Mouse (Mus musculus): ENCODE results near the gene Gm3476.
"Not testable (repeated sequence)": the region's sequence is repeated elsewhere in the genome, so short reads cannot be mapped to it uniquely, and the experiment has no call there.

The Gm3476 gene

GRCm38 (mm10) chr14:6125707-6126106 is at the start of gene Gm3476:
TSS of gene Gm3476 (minus strand) at chr14:6125807.
- DNase-seq: not testable (repeated sequence)

DNA sequence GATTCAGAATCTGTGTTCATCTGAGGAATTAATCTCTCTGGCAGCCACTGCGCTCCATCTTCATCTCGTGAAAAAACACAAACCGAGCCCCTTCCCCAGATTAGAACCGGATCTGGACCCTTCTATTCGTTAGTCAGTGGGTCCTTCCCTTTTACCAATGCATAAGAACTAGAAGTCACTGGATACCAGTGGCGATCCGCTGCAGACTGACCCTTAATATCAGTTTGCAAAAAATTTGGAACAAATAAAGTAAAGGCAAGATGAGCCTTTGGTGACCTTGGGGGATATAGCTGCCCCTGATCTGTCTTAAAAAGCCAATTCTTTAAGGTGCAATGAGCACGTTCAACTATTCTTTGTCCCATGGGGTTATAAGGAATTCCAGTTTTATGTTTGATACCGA is 37.9 kb upstream of the Gm3476 start:
- DNase-seq: not testable (repeated sequence)

GRCm38 (mm10) chr14:6161085-6161484 is 35.5 kb upstream of the Gm3476 start:
- peak in 1 of 2 experiments; percentile 1 for DNase-seq

- DNase-seq: peak; percentile 58 to 73
Measured at GRCm38 (mm10) chr14:6108272-6108925, 17.2 kb downstream of the Gm3476 start, which contains the start of gene Gm3468. TSS of gene Gm3468 (minus strand) at chr14:6108665.

GRCm38 (mm10) chr14:6107500-6107899 is 18.1 kb downstream of the Gm3476 start:
- DNase-seq: peak in 1 of 2 experiments; percentile 5

DNA sequence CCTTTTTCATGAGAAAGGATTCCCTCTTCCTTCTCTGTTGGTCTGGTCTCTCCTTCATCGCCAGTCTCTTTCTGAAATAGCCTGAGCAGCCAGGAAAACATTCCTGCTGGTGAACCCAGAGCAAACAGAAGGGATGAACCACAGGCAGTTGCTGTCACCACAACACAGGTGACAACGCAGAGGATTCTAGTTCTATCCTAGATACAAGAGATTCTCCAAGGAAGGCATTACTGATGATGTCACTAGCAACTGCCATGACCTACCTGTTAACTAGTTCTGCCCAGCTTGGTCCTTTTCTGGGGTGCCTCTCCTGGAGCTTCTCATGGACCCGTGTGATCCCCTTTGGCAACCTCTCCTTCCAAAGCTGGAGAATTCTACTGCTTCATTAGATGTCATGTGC is 31.8 kb downstream of the Gm3476 start, which contains the start of gene Gm8206:
Gene Gm8206, minus strand, starts transcription at position 101 of the 400 bp plus-strand sequence.
- DNase-seq: not testable (repeated sequence)

- not testable (repeated sequence) for DNase-seq
Measured at GRCm38 (mm10) chr14:6058167-6058566, 67.4 kb downstream of the Gm3476 start, which contains the start of gene Gm6337. TSS of gene Gm6337 (minus strand) at chr14:6058267.

Data from cerebellum, postnatal 25 days (tissue).